Mouse (Mus musculus): ENCODE data around the gene Gfra1. TPM values are rescaled to one million over a fixed set of nuclear protein-coding genes. Genes with fewer than 3 reads are reported as not detected.
A peak's percentile ranks its signal among the peaks of the same experiment; 100 is the strongest.

Gfra1 gene
- total RNA-seq, 2 experiments from 2014 or later, result not detected

GRCm38 (mm10) chr19:58399166-58399565 is 56.5 kb downstream of the Gfra1 start:
- peak; percentile 48 for ATAC-seq (replicated peaks; ENCODE audit: poor library complexity, severe bottlenecking)

- no peak for ATAC-seq (replicated peaks; ENCODE audit: poor library complexity, severe bottlenecking)
Observed at GRCm38 (mm10) chr19:58396604-58396984, 59.1 kb downstream of the Gfra1 start.

GRCm38 (mm10) chr19:58395785-58396603 is 59.7 kb downstream of the Gfra1 start:
- no peak for ATAC-seq (replicated peaks; ENCODE audit: poor library complexity, severe bottlenecking)

GRCm38 (mm10) chr19:58393121-58393520 is 62.6 kb downstream of the Gfra1 start:
- no peak for ATAC-seq (replicated peaks; ENCODE audit: poor library complexity, severe bottlenecking)

GRCm38 (mm10) chr19:58391796-58392195 is 63.9 kb downstream of the Gfra1 start:
- no peak for ATAC-seq (replicated peaks; ENCODE audit: poor library complexity, severe bottlenecking)

- ATAC-seq (replicated peaks; ENCODE audit: poor library complexity, severe bottlenecking), result peak; percentile 90
Observed at GRCm38 (mm10) chr19:58389466-58389865, 66.2 kb downstream of the Gfra1 start.

GRCm38 (mm10) chr19:58388851-58389447 is 66.8 kb downstream of the Gfra1 start:
- no peak for ATAC-seq (replicated peaks; ENCODE audit: poor library complexity, severe bottlenecking)

GRCm38 (mm10) chr19:58383273-58383672 is 72.4 kb downstream of the Gfra1 start:
- no peak for ATAC-seq (replicated peaks; ENCODE audit: poor library complexity, severe bottlenecking)

GRCm38 (mm10) chr19:58382535-58382934 is 73.2 kb downstream of the Gfra1 start:
- no peak for ATAC-seq (replicated peaks; ENCODE audit: poor library complexity, severe bottlenecking)

- ATAC-seq (replicated peaks; ENCODE audit: poor library complexity, severe bottlenecking), result peak; percentile 57; the same call in 1 of the 2 replicates
Observed at GRCm38 (mm10) chr19:58377969-58378368, 77.7 kb downstream of the Gfra1 start.

GRCm38 (mm10) chr19:58376675-58377102 is 79.0 kb downstream of the Gfra1 start:
- peak; percentile 26; the same call in 1 of the 2 replicates for ATAC-seq (replicated peaks; ENCODE audit: poor library complexity, severe bottlenecking)

GRCm38 (mm10) chr19:58374648-58375047 is 81.1 kb downstream of the Gfra1 start:
- ATAC-seq (replicated peaks; ENCODE audit: poor library complexity, severe bottlenecking), result no peak

- ATAC-seq (replicated peaks; ENCODE audit: poor library complexity, severe bottlenecking), result no peak
Observed at GRCm38 (mm10) chr19:58374155-58374554, 81.6 kb downstream of the Gfra1 start.

- ATAC-seq (replicated peaks; ENCODE audit: poor library complexity, severe bottlenecking), result no peak
Observed at GRCm38 (mm10) chr19:58368513-58368912, 87.2 kb downstream of the Gfra1 start.

GRCm38 (mm10) chr19:58364688-58365087 is 91.0 kb downstream of the Gfra1 start:
- no peak for ATAC-seq (replicated peaks; ENCODE audit: poor library complexity, severe bottlenecking)

- no peak for ATAC-seq (replicated peaks; ENCODE audit: poor library complexity, severe bottlenecking)
Observed at GRCm38 (mm10) chr19:58360982-58361381, 94.7 kb downstream of the Gfra1 start.

GRCm38 (mm10) chr19:58358063-58358462 is 97.6 kb downstream of the Gfra1 start:
- ATAC-seq (replicated peaks; ENCODE audit: poor library complexity, severe bottlenecking), result peak; percentile 69

GRCm38 (mm10) chr19:58353953-58354352 is 101.8 kb downstream of the Gfra1 start:
- ATAC-seq (replicated peaks; ENCODE audit: poor library complexity, severe bottlenecking), result peak; percentile 86

- ATAC-seq (replicated peaks; ENCODE audit: poor library complexity, severe bottlenecking), result no peak
Observed at GRCm38 (mm10) chr19:58353260-58353870, 102.3 kb downstream of the Gfra1 start.

GRCm38 (mm10) chr19:58349890-58350408 is 105.8 kb downstream of the Gfra1 start:
- no peak for ATAC-seq (replicated peaks; ENCODE audit: poor library complexity, severe bottlenecking)

- no peak for ATAC-seq (replicated peaks; ENCODE audit: poor library complexity, severe bottlenecking)
Observed at GRCm38 (mm10) chr19:58345137-58345536, 110.6 kb downstream of the Gfra1 start.

Data from granulocyte monocyte progenitor cell, adult 5-6 weeks (primary cell).